Mouse (Mus musculus) macrophage (primary cell): ENCODE data around the gene Mcm9. TPM values are rescaled to one million over a fixed set of nuclear protein-coding genes. Genes with fewer than 3 reads are reported as not detected.
"Not testable (repeated sequence)": the region's sequence is repeated elsewhere in the genome, so short reads cannot be mapped to it uniquely, and the experiment has no call there.

Experiments
- H3K27ac ChIP-seq: fragments of 350-480 bp; formaldehyde crosslinking; 2 replicates; pipeline ENCODE4 v1.9.0; 2021
- H3K36me3 ChIP-seq: fragments of 350-480 bp; formaldehyde crosslinking; 2 replicates; pipeline ENCODE4 v1.9.0; 2021; ENCODE audit errors: inconsistent target
- H3K4me3 ChIP-seq: fragments of 350-480 bp; formaldehyde crosslinking; 2 replicates; pipeline ENCODE4 v1.9.0; 2021; ENCODE audit errors: inconsistent target
- H3K79me2 ChIP-seq: fragments of 350-480 bp; formaldehyde crosslinking; 2 replicates; pipeline ENCODE4 v1.9.0; 2021; ENCODE audit errors: inconsistent target
- WGBS: methylation state at CpG from one replicate; pipeline ENCODE4 v1.1.7; 2026; ENCODE audit warnings: inconsistent platforms; ENCODE audit not compliant: missing documents; 5-methylcytosine and 5-hydroxymethylcytosine counted together
- polyA plus RNA-seq: library from polyadenylated mRNA; stranded (reverse); fragments of 250-400 nt; gene quantifications from 3 replicates; pipeline ENCODE4 v1.2.4, GENCODE M21; 2018; ENCODE audit warnings: inconsistent platforms

Gene Mcm9
- polyA plus RNA-seq, 1 experiment from 2014 or later = 11.3 TPM

DNA sequence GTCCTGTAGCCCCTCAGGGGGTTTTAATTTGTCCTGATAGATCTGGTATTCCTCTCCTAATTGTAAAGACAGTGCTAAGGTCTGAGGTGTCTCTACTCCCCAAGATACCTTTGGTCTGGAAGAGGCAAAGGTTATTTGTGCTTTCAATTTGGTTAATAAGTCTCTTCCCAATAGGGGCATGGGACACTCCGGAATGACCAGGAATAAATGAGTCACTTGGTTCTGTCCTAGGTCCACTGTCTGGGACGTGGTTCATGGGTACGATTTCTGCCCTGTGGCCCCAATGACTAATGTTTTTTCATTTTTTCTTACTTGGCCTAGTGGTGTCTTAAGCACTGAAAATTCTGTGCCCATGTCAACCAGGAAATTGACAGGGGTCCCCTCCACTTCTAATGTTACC is 134.9 kb downstream of the Mcm9 start:
- not testable (repeated sequence) for H3K27ac ChIP-seq, H3K36me3 ChIP-seq, H3K4me3 ChIP-seq, H3K79me2 ChIP-seq
- 86% methylated on average over 2 of the region's 3 CpGs for WGBS

DNA sequence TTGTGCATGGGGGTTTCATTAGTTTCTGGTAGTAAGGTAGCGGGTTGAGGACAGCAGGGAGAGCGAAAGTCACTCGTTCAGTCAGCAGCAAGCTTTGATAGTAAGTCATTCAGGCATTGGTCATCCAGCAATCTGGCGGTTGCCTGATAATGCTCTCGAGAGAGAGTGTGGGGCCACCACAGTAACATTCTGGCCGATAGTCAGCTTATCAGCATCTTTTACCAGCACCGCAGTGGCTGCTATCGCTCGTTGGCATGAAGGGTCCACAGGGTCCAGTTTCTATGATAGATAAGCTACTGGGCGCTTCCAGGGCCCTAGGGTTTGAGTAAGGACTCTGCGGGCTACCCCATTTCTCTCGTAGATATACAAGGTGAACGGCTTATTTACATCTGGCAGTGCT is 136.3 kb downstream of the Mcm9 start:
- H3K79me2 ChIP-seq = no peaks in the 10 kb centered on the region
- no peak overlapping the region for H3K4me3 ChIP-seq
- no peak overlapping the region for H3K27ac ChIP-seq
- 97% methylated on average over 13 of the region's 13 CpGs for WGBS
- no peaks in the 10 kb centered on the region for H3K36me3 ChIP-seq

Other genes starting within 250 kb of the Mcm9 start
- gene Asf1a, start 33.7 kb downstream of the Mcm9 start, polyA plus RNA-seq = 8.1 to 13.7 TPM (median 12.4 TPM) in 3 replicates
- gene Fam184a, start 120.7 kb upstream of the Mcm9 start, polyA plus RNA-seq = not detected in 3 replicates